Mouse (Mus musculus) midbrain, embryonic 11.5 days (tissue): ENCODE measurements at regions not wholly inside any gene's neighbourhood (a gene's known extent, or its start where the extent isn't known, plus 50 kb on each side); places are given as distances from the start of the nearest gene placed in this dataset.
A peak's percentile ranks its signal among the peaks of the same experiment; 100 is the strongest.

ENCODE experiments used
- ATAC-seq: fragments of 200-750 bp; cut with Nextera tagmentation; 2 replicates; pipeline ENCODE4 v1.8.0; 2017; ENCODE audit warnings: moderate TSS enrichment, moderate library complexity; ENCODE audit not compliant: low FRiP score
- DNase-seq: peaks from one replicate; pipeline ENCODE4 v3.0.0; 2015; ENCODE audit warnings: low spot score; ENCODE audit errors: missing footprints
- H3K27ac ChIP-seq: fragments of 300-500 bp; sonication (generic); 2 replicates; pipeline ENCODE4 v1.5.1; 2014; ENCODE audit warnings: low read depth, low read length
- H3K27me3 ChIP-seq: fragments of 300-500 bp; sonication (generic); 2 replicates; pipeline ENCODE4 v1.6.1; 2014; ENCODE audit warnings: mild to moderate bottlenecking, low read length, moderate library complexity, mixed read lengths; ENCODE audit not compliant: control insufficient read depth, insufficient read depth
- H3K36me3 ChIP-seq: fragments of 300-500 bp; sonication (generic); 2 replicates; pipeline ENCODE4 v1.6.1; 2014; ENCODE audit warnings: mild to moderate bottlenecking, low read length, moderate library complexity, mixed read lengths; ENCODE audit not compliant: control insufficient read depth, insufficient read depth
- H3K4me1 ChIP-seq: fragments of 300-500 bp; sonication (generic); 2 replicates; pipeline ENCODE4 v1.6.1; 2014; ENCODE audit warnings: low read length; ENCODE audit not compliant: control insufficient read depth, insufficient read depth
- H3K4me2 ChIP-seq: fragments of 300-500 bp; sonication (generic); 2 replicates; pipeline ENCODE4 v1.6.1; 2014; ENCODE audit warnings: mild to moderate bottlenecking, moderate library complexity
- H3K4me3 ChIP-seq: fragments of 300-500 bp; sonication (generic); 2 replicates; pipeline ENCODE4 v1.5.1; 2014; ENCODE audit warnings: low read depth, low read length
- H3K9ac ChIP-seq: fragments of 300-500 bp; sonication (generic); 2 replicates; pipeline ENCODE4 v1.6.1; 2014; ENCODE audit warnings: low read length
- H3K9me3 ChIP-seq: fragments of 300-500 bp; sonication (generic); 2 replicates; pipeline ENCODE4 v1.6.1; 2016; ENCODE audit warnings: low read length; ENCODE audit not compliant: control insufficient read depth
- WGBS: fragments of 180-500 bp; shearing (Covaris S2); extraction: QIAGEN DNeasy Blood & Tissue Kit; methylation state at CpG from one replicate; pipeline ENCODE4 v1.1.7; 2014; 5-methylcytosine and 5-hydroxymethylcytosine counted together

GRCm38 (mm10) chr5:42461195-42461594 is 393.4 kb downstream of the Gm16223 start:
- Histone ChIP-seq H3K4me3 (no peak overlapping the region), H3K4me2 (no peak overlapping the region), H3K27ac (no peak overlapping the region), H3K36me3 (no peaks in the 10 kb centered on the region), H3K27me3 (no peaks in the 10 kb centered on the region), H3K9ac (no peak overlapping the region), H3K9me3 (no peaks in the 10 kb centered on the region), H3K4me1 (no peaks in the 10 kb centered on the region)
- ATAC-seq: no peak
- no peak for DNase-seq
- 86% methylated on average over 1 of the region's 1 CpGs for WGBS

GRCm38 (mm10) chr5:42464814-42465213 is 397.1 kb downstream of the Gm16223 start:
- no peaks in the 10 kb centered on the region for H3K9me3 ChIP-seq
- H3K4me1 ChIP-seq: no peaks in the 10 kb centered on the region
- no peak overlapping the region for H3K4me3 ChIP-seq
- no peaks in the 10 kb centered on the region for H3K36me3 ChIP-seq
- no peak overlapping the region for H3K9ac ChIP-seq
- no peak overlapping the region for H3K27ac ChIP-seq
- DNase-seq: no peak
- ATAC-seq: no peak
- no peak overlapping the region for H3K4me2 ChIP-seq
- H3K27me3 ChIP-seq: no peaks in the 10 kb centered on the region

- WGBS: 83% methylated on average over 4 of the region's 4 CpGs
- Histone ChIP-seq H3K4me1 (no peaks in the 10 kb centered on the region), H3K9ac (no peak overlapping the region), H3K36me3 (no peaks in the 10 kb centered on the region), H3K4me2 (no peak overlapping the region), H3K9me3 (no peaks in the 10 kb centered on the region), H3K4me3 (no peak overlapping the region), H3K27ac (no peak overlapping the region), H3K27me3 (no peaks in the 10 kb centered on the region)
- DNase-seq (no peak), ATAC-seq (no peak)
These were observed 405.7 kb downstream of the Gm16223 start for GRCm38 (mm10) chr5:42473493-42473892.

GRCm38 (mm10) chr5:42502124-42502801 is 434.5 kb downstream of the Gm16223 start:
- Histone ChIP-seq H3K4me3 (no peak overlapping the region), H3K9ac (no peak overlapping the region), H3K9me3 (no peaks in the 10 kb centered on the region), H3K27me3 (no peaks in the 10 kb centered on the region), H3K4me1 (0 out of 2 replicates have a peak, but pooled peaks cover 2% of the 10 kb centered on the region), H3K36me3 (no peaks in the 10 kb centered on the region), H3K27ac (peak overlapping the region; percentile 41; the same call in 1 of the 2 replicates), H3K4me2 (no peak overlapping the region)
- WGBS: 49% methylated on average over 11 of the region's 11 CpGs
- peak; percentile 97 for ATAC-seq
- DNase-seq: peak; percentile 89

- H3K27ac ChIP-seq: no peak overlapping the region
- no peak overlapping the region for H3K4me2 ChIP-seq
- H3K9me3 ChIP-seq: no peaks in the 10 kb centered on the region
- ATAC-seq (peak; percentile 57), DNase-seq (no peak)
- H3K27me3 ChIP-seq: no peaks in the 10 kb centered on the region
- WGBS: 87% methylated on average over 1 of the region's 1 CpGs
- H3K36me3 ChIP-seq: no peaks in the 10 kb centered on the region
- H3K4me3 ChIP-seq: no peak overlapping the region
- no peak overlapping the region for H3K9ac ChIP-seq
- 0 out of 2 replicates have a peak, but pooled peaks cover 2% of the 10 kb centered on the region for H3K4me1 ChIP-seq
These were observed 435.0 kb downstream of the Gm16223 start for GRCm38 (mm10) chr5:42502802-42503136.

GRCm38 (mm10) chr5:42509200-42509599 is 441.4 kb downstream of the Gm16223 start:
- no peak overlapping the region for H3K4me3 ChIP-seq
- WGBS: 77% methylated on average over 5 of the region's 5 CpGs
- no peaks in the 10 kb centered on the region for H3K27me3 ChIP-seq
- H3K4me2 ChIP-seq: no peak overlapping the region
- ATAC-seq (no peak), DNase-seq (no peak)
- H3K27ac ChIP-seq: no peak overlapping the region
- H3K36me3 ChIP-seq: no peaks in the 10 kb centered on the region
- H3K9me3 ChIP-seq: no peaks in the 10 kb centered on the region
- no peaks in the 10 kb centered on the region for H3K4me1 ChIP-seq
- no peak overlapping the region for H3K9ac ChIP-seq

- H3K4me1 ChIP-seq: no peaks in the 10 kb centered on the region
- no peaks in the 10 kb centered on the region for H3K36me3 ChIP-seq
- H3K9ac ChIP-seq: no peak overlapping the region
- no peaks in the 10 kb centered on the region for H3K9me3 ChIP-seq
- DNase-seq: no peak
- WGBS: 76% methylated on average over 4 of the region's 4 CpGs
- no peak overlapping the region for H3K4me2 ChIP-seq
- peak; percentile 80 for ATAC-seq
- H3K27me3 ChIP-seq: no peaks in the 10 kb centered on the region
- H3K4me3 ChIP-seq: no peak overlapping the region
- H3K27ac ChIP-seq: no peak overlapping the region
These were observed 455.7 kb downstream of the Gm16223 start for GRCm38 (mm10) chr5:42523116-42524113.

GRCm38 (mm10) chr5:42525431-42525830 is 457.7 kb downstream of the Gm16223 start:
- DNase-seq: no peak
- Histone ChIP-seq H3K4me3 (no peak overlapping the region), H3K27ac (no peak overlapping the region), H3K27me3 (no peaks in the 10 kb centered on the region), H3K9ac (no peak overlapping the region), H3K4me2 (no peak overlapping the region), H3K36me3 (no peaks in the 10 kb centered on the region), H3K4me1 (no peaks in the 10 kb centered on the region), H3K9me3 (no peaks in the 10 kb centered on the region)
- ATAC-seq: no peak
- WGBS: 65% methylated on average over 5 of the region's 5 CpGs

GRCm38 (mm10) chr5:42560537-42560936 is 492.8 kb downstream of the Gm16223 start:
- DNase-seq: no peak
- Histone ChIP-seq H3K36me3 (no peaks in the 10 kb centered on the region), H3K4me2 (no peak overlapping the region), H3K4me3 (no peak overlapping the region), H3K27me3 (no peaks in the 10 kb centered on the region), H3K9ac (no peak overlapping the region), H3K27ac (no peak overlapping the region), H3K4me1 (no peaks in the 10 kb centered on the region), H3K9me3 (no peaks in the 10 kb centered on the region)
- WGBS: 87% methylated on average over 2 of the region's 2 CpGs
- ATAC-seq: no peak
